Comparison of ENCODE assay signal across 8 mouse cellular contexts in genomic region chr7:143070506-143071070, GRCm38 (mm10). TPM values are rescaled to one million over a fixed set of nuclear protein-coding genes. Genes with fewer than 3 reads are reported as not detected.
A peak's percentile ranks its signal among the peaks of the same experiment; 100 is the strongest.
DNase-seq lines count a peak whose midpoint lies in the region; ATAC-seq lines count a peak whose summit lies in the region.

No protein-coding gene starts in this region.

- peak overlapping the region; percentile 86 for H3K9ac ChIP-seq in kidney, embryonic 15.5 days
- peak overlapping the region; percentile 93 for H3K9ac ChIP-seq in hindbrain, embryonic 14.5 days
- peak overlapping the region; percentile 81 for H3K9ac ChIP-seq in midbrain, embryonic 15.5 days

- H3K27me3 ChIP-seq in kidney, embryonic 15.5 days, result no peaks in the 10 kb centered on the region
- no peaks in the 10 kb centered on the region for H3K27me3 ChIP-seq in embryonic facial prominence, embryonic 10.5 days (replicated peaks; ENCODE audit: low read depth, poor library complexity, severe bottlenecking)
- no peaks in the 10 kb centered on the region for H3K27me3 ChIP-seq in hindbrain, embryonic 14.5 days (ENCODE audit: control insufficient read depth, insufficient read depth, low read length)
- no peaks in the 10 kb centered on the region for H3K27me3 ChIP-seq in midbrain, embryonic 15.5 days (replicated peaks)

- no peak for ATAC-seq in kidney, embryonic 15.5 days (replicated peaks; ENCODE audit: low FRiP score)
- no peak for ATAC-seq in hindbrain, embryonic 14.5 days (ENCODE audit: low FRiP score)
- ATAC-seq in midbrain, embryonic 15.5 days (replicated peaks), result no peak

- peak overlapping the region; percentile 71 for H3K4me3 ChIP-seq in kidney, embryonic 15.5 days (replicated peaks)
- peak overlapping the region; percentile 94 for H3K4me3 ChIP-seq in embryonic facial prominence, embryonic 10.5 days
- H3K4me3 ChIP-seq in hindbrain, embryonic 14.5 days (replicated peaks; ENCODE audit: low read length), result peak overlapping the region; percentile 78
- peak overlapping the region; percentile 75 for H3K4me3 ChIP-seq in midbrain, embryonic 15.5 days

- H3K4me2 ChIP-seq in kidney, embryonic 15.5 days, result peak overlapping the region; percentile 97
- peak overlapping the region; percentile 99 for H3K4me2 ChIP-seq in hindbrain, embryonic 14.5 days (replicated peaks)
- peak overlapping the region; percentile 97 for H3K4me2 ChIP-seq in midbrain, embryonic 15.5 days

- peaks cover 27% of the 10 kb centered on the region for H3K4me1 ChIP-seq in kidney, embryonic 15.5 days
- H3K4me1 ChIP-seq in embryonic facial prominence, embryonic 10.5 days, result peaks cover 29% of the 10 kb centered on the region
- H3K4me1 ChIP-seq in hindbrain, embryonic 14.5 days (replicated peaks; ENCODE audit: control insufficient read depth, insufficient read depth, low read length), result peaks cover 22% of the 10 kb centered on the region
- peaks cover 27% of the 10 kb centered on the region for H3K4me1 ChIP-seq in midbrain, embryonic 15.5 days

- peaks cover 40% of the 10 kb centered on the region for H3K36me3 ChIP-seq in kidney, embryonic 15.5 days
- peaks cover 45% of the 10 kb centered on the region for H3K36me3 ChIP-seq in embryonic facial prominence, embryonic 10.5 days (replicated peaks)
- H3K36me3 ChIP-seq in hindbrain, embryonic 14.5 days (replicated peaks; ENCODE audit: control insufficient read depth, insufficient read depth), result peaks cover 28% of the 10 kb centered on the region
- peaks cover 6% of the 10 kb centered on the region; the same call in 1 of the 2 replicates for H3K36me3 ChIP-seq in midbrain, embryonic 15.5 days (replicated peaks)

- H3K27ac ChIP-seq in kidney, embryonic 15.5 days, result peak overlapping the region; percentile 96
- peak overlapping the region; percentile 90 for H3K27ac ChIP-seq in embryonic facial prominence, embryonic 10.5 days (replicated peaks)
- H3K27ac ChIP-seq in hindbrain, embryonic 14.5 days, result no peak overlapping the region
- no peak overlapping the region for H3K27ac ChIP-seq in midbrain, embryonic 15.5 days

- H3K9me3 ChIP-seq in kidney, embryonic 15.5 days (replicated peaks), result no peaks in the 10 kb centered on the region
- H3K9me3 ChIP-seq in embryonic facial prominence, embryonic 10.5 days, result no peaks in the 10 kb centered on the region
- no peaks in the 10 kb centered on the region for H3K9me3 ChIP-seq in hindbrain, embryonic 14.5 days (ENCODE audit: control insufficient read depth, low read length)
- no peaks in the 10 kb centered on the region for H3K9me3 ChIP-seq in midbrain, embryonic 15.5 days

- WGBS in kidney, embryonic 15.5 days, result 86% methylated on average over 10 of the region's 10 CpGs
- WGBS in embryonic facial prominence, embryonic 10.5 days, result 92% methylated on average over 10 of the region's 10 CpGs
- 92% methylated on average over 10 of the region's 10 CpGs for WGBS in hindbrain, embryonic 14.5 days
- 84% methylated on average over 10 of the region's 10 CpGs for WGBS in midbrain, embryonic 15.5 days

- DNase-seq in kidney, adult 9 months, result no peak
- DNase-seq in embryonic facial prominence, embryonic 10.5 days (ENCODE audit: low spot score), result no peak
- DNase-seq in hindbrain, embryonic 14.5 days (ENCODE audit: low spot score), result no peak
- DNase-seq in urinary bladder, adult 2 months (ENCODE audit: low spot score), result no peak
- no peak for DNase-seq in cerebellum, postnatal 14 days
- DNase-seq in embryo, embryonic 11 days, result no peak

RNA-seq across cellular contexts. Expression of gene Tssc4, which starts 1.5 kb away (rescaled TPM):
- polyA plus RNA-seq in kidney, embryonic 15.5 days (2015; fragmentation: Nextera tagmentation; extraction: Ambion mirVana), result 91.8 and 105 TPM in 2 replicates
- polyA plus RNA-seq in embryonic facial prominence, embryonic 10.5 days (2016; fragmentation: Nextera tagmentation; extraction: Ambion mirVana), result 130 and 132 TPM in 2 replicates
- polyA plus RNA-seq in hindbrain, embryonic 14.5 days (2014; fragmentation: Nextera tagmentation; extraction: Ambion mirVana), result 56.8 and 62.8 TPM in 2 replicates
- 103 and 114 TPM in 2 replicates for polyA plus RNA-seq in midbrain, embryonic 15.5 days (2015; fragmentation: Nextera tagmentation; extraction: Ambion mirVana)
- 44.7 and 57.5 TPM in 2 replicates for polyA plus RNA-seq in urinary bladder, adult 2 months (2012; rRNA removed)

RNA-seq across cellular contexts. Expression of gene Cd81, which starts 18.0 kb away (rescaled TPM):
- polyA plus RNA-seq in kidney, embryonic 15.5 days (2015; fragmentation: Nextera tagmentation; extraction: Ambion mirVana), result 519 and 576 TPM in 2 replicates
- 251 and 255 TPM in 2 replicates for polyA plus RNA-seq in embryonic facial prominence, embryonic 10.5 days (2016; fragmentation: Nextera tagmentation; extraction: Ambion mirVana)
- 455 and 483 TPM in 2 replicates for polyA plus RNA-seq in hindbrain, embryonic 14.5 days (2014; fragmentation: Nextera tagmentation; extraction: Ambion mirVana)
- 374 and 398 TPM in 2 replicates for polyA plus RNA-seq in midbrain, embryonic 15.5 days (2015; fragmentation: Nextera tagmentation; extraction: Ambion mirVana)
- 591 and 684 TPM in 2 replicates for polyA plus RNA-seq in urinary bladder, adult 2 months (2012; rRNA removed)

RNA-seq across cellular contexts. Expression of gene Trpm5, which starts 23.9 kb away (rescaled TPM):
- 7.1 and 8.2 TPM in 2 replicates for polyA plus RNA-seq in kidney, embryonic 15.5 days (2015; fragmentation: Nextera tagmentation; extraction: Ambion mirVana)
- polyA plus RNA-seq in embryonic facial prominence, embryonic 10.5 days (2016; fragmentation: Nextera tagmentation; extraction: Ambion mirVana), result 0.60 and 0.77 TPM in 2 replicates
- polyA plus RNA-seq in hindbrain, embryonic 14.5 days (2014; fragmentation: Nextera tagmentation; extraction: Ambion mirVana), result 1.9 and 2.3 TPM in 2 replicates
- 1.3 and 1.6 TPM in 2 replicates for polyA plus RNA-seq in midbrain, embryonic 15.5 days (2015; fragmentation: Nextera tagmentation; extraction: Ambion mirVana)
- polyA plus RNA-seq in urinary bladder, adult 2 months (2012; rRNA removed), result 0.21 and 0.29 TPM in 2 replicates

RNA-seq across cellular contexts. Expression of gene Kcnq1, which starts 35.6 kb away (rescaled TPM):
- polyA plus RNA-seq in kidney, embryonic 15.5 days (2015; fragmentation: Nextera tagmentation; extraction: Ambion mirVana), result 5.8 and 6.5 TPM in 2 replicates
- 1.0 and 1.5 TPM in 2 replicates for polyA plus RNA-seq in embryonic facial prominence, embryonic 10.5 days (2016; fragmentation: Nextera tagmentation; extraction: Ambion mirVana)
- polyA plus RNA-seq in hindbrain, embryonic 14.5 days (2014; fragmentation: Nextera tagmentation; extraction: Ambion mirVana), result 0.94 and 1.3 TPM in 2 replicates
- polyA plus RNA-seq in midbrain, embryonic 15.5 days (2015; fragmentation: Nextera tagmentation; extraction: Ambion mirVana), result 1.3 and 1.8 TPM in 2 replicates
- 1.0 and 1.5 TPM in 2 replicates for polyA plus RNA-seq in urinary bladder, adult 2 months (2012; rRNA removed)

Comparison
In these comparisons a context has a peak if more than half of its experiments do, and no peak if none do; other contexts are left out.
1. H3K27ac ChIP-seq: peak in kidney, embryonic 15.5 days (single experiment) and embryonic facial prominence, embryonic 10.5 days (single experiment); none in hindbrain, embryonic 14.5 days (single experiment) and midbrain, embryonic 15.5 days (single experiment).
2. Peak in every context shown above with its lines, with median percentiles within 50 percentile points of each other: H3K4me2 ChIP-seq, H3K4me3 ChIP-seq and H3K9ac ChIP-seq.